Mouse (Mus musculus) forebrain, postnatal 0 days (tissue): ENCODE data around the gene Cfap61. TPM values are rescaled to one million over a fixed set of nuclear protein-coding genes. Genes with fewer than 3 reads are reported as not detected.

Experiments used
- ATAC-seq: fragments of 200-750 bp; cut with Nextera tagmentation; 2 replicates; pipeline ENCODE4 v1.8.0; 2017; ENCODE audit warnings: mild to moderate bottlenecking, moderate library complexity
- DNase-seq: peaks from one replicate; pipeline ENCODE4 v3.0.0-alpha.2; 2015
- H3K27ac ChIP-seq: fragments of 300-500 bp; sonication (generic); 2 replicates; pipeline ENCODE4 v1.5.1; 2014; ENCODE audit warnings: low read depth, mild to moderate bottlenecking, antibody characterized with exemption, low read length, moderate library complexity, mixed read lengths
- H3K27me3 ChIP-seq: fragments of 300-500 bp; sonication (generic); 2 replicates; pipeline ENCODE4 v1.6.1; 2014; ENCODE audit warnings: mild to moderate bottlenecking, low read length, mixed read lengths; ENCODE audit not compliant: insufficient read depth
- H3K36me3 ChIP-seq: fragments of 300-500 bp; sonication (generic); 2 replicates; pipeline ENCODE4 v1.6.1; 2014; ENCODE audit warnings: mild to moderate bottlenecking, moderate library complexity; ENCODE audit not compliant: insufficient read depth
- H3K4me1 ChIP-seq: fragments of 300-500 bp; sonication (generic); 2 replicates; pipeline ENCODE4 v1.6.1; 2014; ENCODE audit warnings: antibody characterized with exemption; ENCODE audit not compliant: insufficient read depth
- H3K4me2 ChIP-seq: fragments of 300-500 bp; sonication (generic); 2 replicates; pipeline ENCODE4 v1.6.1; 2014; ENCODE audit warnings: low read depth, mild to moderate bottlenecking, moderate library complexity
- H3K4me3 ChIP-seq: fragments of 300-500 bp; sonication (generic); 2 replicates; pipeline ENCODE4 v1.5.1; 2014; ENCODE audit warnings: low read depth, low read length, mixed read lengths
- H3K9ac ChIP-seq: fragments of 300-500 bp; sonication (generic); 2 replicates; pipeline ENCODE4 v1.6.1; 2014; ENCODE audit warnings: mild to moderate bottlenecking
- H3K9me3 ChIP-seq: fragments of 300-500 bp; sonication (generic); 2 replicates; pipeline ENCODE4 v1.6.1; 2016; ENCODE audit warnings: low read length
- CTCF ChIP-seq: sonication (generic); IDR thresholded peaks from 2 replicates; pipeline ENCODE4 v1.5.1; 2016; ENCODE audit warnings: antibody characterized with exemption, control low read depth, low read depth
- WGBS: fragments of 180-500 bp; shearing (Covaris S2); extraction: QIAGEN DNeasy Blood & Tissue Kit; methylation state at CpG from one replicate; pipeline ENCODE4 v1.1.7; 2014; 5-methylcytosine and 5-hydroxymethylcytosine counted together
- polyA plus RNA-seq: library from polyadenylated mRNA; unstranded; fragments of >200 nt; fragmentation: Nextera tagmentation; extraction: Ambion mirVana; gene quantifications from 2 replicates; pipeline ENCODE4 v1.2.1, GENCODE M21; 2015
- total RNA-seq: library from RNA; depleted of rRNA; stranded (reverse); fragments of >200 nt; gene quantifications from 2 replicates; pipeline ENCODE4 v1.2.3, GENCODE M21; 2014

Gene Cfap61
- total and polyA plus RNA-seq, 2 experiments from 2014 or later, result 3.9 to 7.4 TPM

- no peaks in the 10 kb centered on the region for H3K9me3 ChIP-seq
- DNase-seq (peak; percentile 6), ATAC-seq (peak; percentile 23; the same call in 1 of the 2 replicates)
- no peak overlapping the region for H3K4me2 ChIP-seq
- H3K4me1 ChIP-seq, result no peaks in the 10 kb centered on the region
- no peak overlapping the region for H3K4me3 ChIP-seq
- no peak overlapping the region for H3K27ac ChIP-seq
- WGBS, result 14% methylated on average over 8 of the region's 8 CpGs
- H3K36me3 ChIP-seq, result no peaks in the 10 kb centered on the region
- no peak for TF ChIP-seq CTCF
- H3K9ac ChIP-seq, result no peak overlapping the region
- H3K27me3 ChIP-seq, result no peaks in the 10 kb centered on the region
Measured at GRCm38 (mm10) chr2:146015341-146016186, 81.0 kb downstream of the Cfap61 start.

GRCm38 (mm10) chr2:146022846-146023245 is 88.3 kb downstream of the Cfap61 start:
- Histone ChIP-seq H3K9me3 (no peaks in the 10 kb centered on the region), H3K4me1 (no peaks in the 10 kb centered on the region), H3K9ac (no peak overlapping the region), H3K36me3 (no peaks in the 10 kb centered on the region), H3K4me2 (no peak overlapping the region), H3K4me3 (no peak overlapping the region), H3K27me3 (no peaks in the 10 kb centered on the region), H3K27ac (no peak overlapping the region)
- WGBS, result 94% methylated on average over 6 of the region's 6 CpGs
- no peak for ATAC-seq
- no peak for DNase-seq
- TF ChIP-seq CTCF, result no peak

GRCm38 (mm10) chr2:146043640-146044039 is 109.1 kb downstream of the Cfap61 start:
- no peak overlapping the region for H3K27ac ChIP-seq

GRCm38 (mm10) chr2:146044926-146045890 is 110.6 kb downstream of the Cfap61 start:
- Histone ChIP-seq H3K4me2 (peak overlapping the region; percentile 44), H3K4me3 (no peak overlapping the region), H3K27me3 (no peaks in the 10 kb centered on the region), H3K9me3 (no peaks in the 10 kb centered on the region), H3K4me1 (peaks cover 9% of the 10 kb centered on the region; the same call in 1 of the 2 replicates), H3K27ac (no peak overlapping the region), H3K9ac (0 out of 2 replicates have a peak overlapping the region, but pooled peaks have one; percentile 11), H3K36me3 (no peaks in the 10 kb centered on the region)
- 20% methylated on average over 24 of the region's 24 CpGs for WGBS
- 0 out of 2 replicates have a peak, but pooled peaks have one; percentile 2 for TF ChIP-seq CTCF
- peak; percentile 90 for ATAC-seq
- DNase-seq, result peak; percentile 76

More at GRCm38 (mm10) chr2:146043640-146044039, 109.1 kb downstream of the Cfap61 start:
- no peak overlapping the region for H3K9ac ChIP-seq
- 96% methylated on average over 5 of the region's 5 CpGs for WGBS
- DNase-seq (no peak), ATAC-seq (no peak)
- no peak for TF ChIP-seq CTCF
- H3K27me3 ChIP-seq, result no peaks in the 10 kb centered on the region
- H3K9me3 ChIP-seq, result no peaks in the 10 kb centered on the region
- no peak overlapping the region for H3K4me3 ChIP-seq
- H3K36me3 ChIP-seq, result no peaks in the 10 kb centered on the region
- no peak overlapping the region for H3K4me2 ChIP-seq
- peaks cover 9% of the 10 kb centered on the region; the same call in 1 of the 2 replicates for H3K4me1 ChIP-seq

GRCm38 (mm10) chr2:146047691-146048090 is 113.1 kb downstream of the Cfap61 start:
- Histone ChIP-seq H3K4me1 (peaks cover 9% of the 10 kb centered on the region; the same call in 1 of the 2 replicates), H3K36me3 (no peaks in the 10 kb centered on the region), H3K27ac (no peak overlapping the region), H3K4me2 (no peak overlapping the region), H3K9me3 (no peaks in the 10 kb centered on the region), H3K4me3 (no peak overlapping the region), H3K27me3 (no peaks in the 10 kb centered on the region), H3K9ac (no peak overlapping the region)
- no peak for TF ChIP-seq CTCF
- DNase-seq (no peak), ATAC-seq (no peak)
- 83% methylated on average over 4 of the region's 4 CpGs for WGBS

GRCm38 (mm10) chr2:146048221-146048829 is 113.7 kb downstream of the Cfap61 start:
- 46% methylated on average over 17 of the region's 17 CpGs for WGBS
- no peak overlapping the region; the same call in 1 of the 2 replicates for H3K9ac ChIP-seq
- no peaks in the 10 kb centered on the region for H3K27me3 ChIP-seq
- ATAC-seq (no peak), DNase-seq (no peak)
- H3K4me3 ChIP-seq, result no peak overlapping the region
- no peak overlapping the region for H3K27ac ChIP-seq
- no peaks in the 10 kb centered on the region for H3K9me3 ChIP-seq
- no peak for TF ChIP-seq CTCF
- no peaks in the 10 kb centered on the region for H3K36me3 ChIP-seq
- H3K4me1 ChIP-seq, result peaks cover 9% of the 10 kb centered on the region; the same call in 1 of the 2 replicates
- no peak overlapping the region for H3K4me2 ChIP-seq
